Mouse (Mus musculus): ENCODE data around the gene Ogdh.

GRCm38 (mm10) chr11:6318559-6318958 lies 27.1 kb downstream of the Ogdh start:
- no peak for TF ChIP-seq POLR2A (IDR thresholded peaks at IDR 0.05; ENCODE audit: insufficient read depth, low read depth, low read length)
- TF ChIP-seq CTCF (IDR thresholded peaks at IDR 0.05; ENCODE audit: insufficient read depth, low read depth, low read length), result no peak
